Mouse (Mus musculus): ENCODE measurements at regions not wholly inside any gene's neighbourhood (a gene's known extent, or its start where the extent isn't known, plus 50 kb on each side); places are given as distances from the start of the nearest gene placed in this dataset.

- intact Hi-C loops (cut with DNase I): no loop called here
- no peak for DNase-seq
These were observed 52.0 kb upstream of the Tsc22d2 start for GRCm38 (mm10) chr3:58362563-58362962.

GRCm38 (mm10) chr3:58364526-58364925, 50.0 kb upstream of the Tsc22d2 start:
- intact Hi-C loops (cut with DNase I): no loop called here
- DNase-seq: no peak
